Mouse (Mus musculus) liver, embryonic 14.5 days (tissue): ENCODE data around the gene Dock11. TPM values are rescaled to one million over a fixed set of nuclear protein-coding genes. Genes with fewer than 3 reads are reported as not detected.

Experiments used
- ATAC-seq: fragments of 200-750 bp; cut with Nextera tagmentation; 2 replicates; pipeline ENCODE4 v1.8.0; 2017; ENCODE audit warnings: moderate number of reproducible peaks, mild to moderate bottlenecking, moderate library complexity; ENCODE audit not compliant: insufficient read depth
- DNase-seq, 3 experiments: peaks; one replicate each; pipeline ENCODE4 v3.0.0-alpha.2; 2012 to 2013; ENCODE audit warnings: low read depth in 3 of 3, low spot score in 3 of 3
- H3K27ac ChIP-seq: fragments of 300-500 bp; sonication (generic); 2 replicates; pipeline ENCODE4 v1.5.1; 2014; ENCODE audit warnings: moderate library complexity, mild to moderate bottlenecking, control low read depth, inconsistent platforms
- H3K27me3 ChIP-seq: fragments of 300-500 bp; sonication (generic); 2 replicates; pipeline ENCODE4 v1.6.1; 2014; ENCODE audit warnings: mild to moderate bottlenecking, low read length, moderate library complexity; ENCODE audit not compliant: control insufficient read depth, insufficient read depth
- H3K36me3 ChIP-seq: fragments of 300-500 bp; sonication (generic); replicated peaks from 2 replicates; pipeline ENCODE4 v1.6.1; 2014; ENCODE audit warnings: low read depth; ENCODE audit not compliant: control insufficient read depth, insufficient read depth
- H3K4me1 ChIP-seq, 2 experiments: fragments of 200-500 bp in 1 of 2; fragments of 300-500 bp in 1 of 2; sonication (generic) in 1 of 2; replicated peaks; 2 replicates each; pipeline ENCODE4 v1.6.1; 2012 to 2014; ENCODE audit warnings: antibody characterized with exemption in 1 of 2, inconsistent platforms in 1 of 2, low read length in 1 of 2; ENCODE audit not compliant: control insufficient read depth in 2 of 2, insufficient read depth in 2 of 2
- H3K4me2 ChIP-seq: fragments of 300-500 bp; sonication (generic); 2 replicates; pipeline ENCODE4 v1.6.1; 2014; ENCODE audit warnings: low read depth, mild to moderate bottlenecking, control low read depth, moderate library complexity
- H3K4me3 ChIP-seq, 2 experiments: fragments of 200-500 bp in 1 of 2; fragments of 300-500 bp in 1 of 2; sonication (generic) in 1 of 2; 2 replicates each; pipeline ENCODE4 v1.5.1; 2012 to 2014; ENCODE audit warnings: low read depth in 2 of 2, low read length in 2 of 2, mild to moderate bottlenecking in 2 of 2, control low read depth in 1 of 2, inconsistent platforms in 1 of 2, moderate library complexity in 1 of 2; ENCODE audit not compliant: insufficient read depth in 1 of 2
- H3K9ac ChIP-seq: fragments of 300-500 bp; sonication (generic); replicated peaks from 2 replicates; pipeline ENCODE4 v1.6.1; 2014; ENCODE audit warnings: mild to moderate bottlenecking, control low read depth, moderate library complexity
- H3K9me3 ChIP-seq: fragments of 300-500 bp; sonication (generic); 2 replicates; pipeline ENCODE4 v1.6.1; 2016; ENCODE audit warnings: low read length, mixed read lengths; ENCODE audit not compliant: control insufficient read depth
- CTCF ChIP-seq: IDR thresholded peaks from 2 replicates; pipeline ENCODE4 v1.5.1; 2016; ENCODE audit warnings: antibody characterized with exemption, low read depth, control low read depth
- EP300 ChIP-seq: IDR thresholded peaks from 2 replicates; pipeline ENCODE4 v1.6.1; 2016; ENCODE audit warnings: antibody characterized with exemption, low read depth
- WGBS: fragments of 180-500 bp; shearing (Covaris S2); extraction: QIAGEN DNeasy Blood & Tissue Kit; methylation state at CpG from one replicate; pipeline ENCODE4 v1.1.7; 2014; ENCODE audit not compliant: insufficient replicate concordance; 5-methylcytosine and 5-hydroxymethylcytosine counted together
- polyA plus RNA-seq, 2 experiments: library from polyadenylated mRNA; depleted of rRNA in 1 of 2; stranded (reverse) in 1 of 2; unstranded in 1 of 2; fragments of >200 nt; fragmentation: Nextera tagmentation in 1 of 2; extraction: Ambion mirVana in 1 of 2; gene quantifications; 2 replicates each; pipeline versions ENCODE4 v1.2.1 to v1.2.3; 2012 to 2014

The Dock11 gene
- polyA plus RNA-seq, 2 experiments = 1.9 to 2.1 TPM

GRCm38 (mm10) chrX:36045731-36046130 lies 157.1 kb downstream of the Dock11 start:
- ATAC-seq (no peak), DNase-seq (no peak)
- H3K27me3 ChIP-seq = no peaks in the 10 kb centered on the region
- no peaks in the 10 kb centered on the region for H3K4me1 ChIP-seq
- TF ChIP-seq EP300 (no peak), CTCF (no peak)
- H3K9me3 ChIP-seq = no peaks in the 10 kb centered on the region
- H3K36me3 ChIP-seq = no peaks in the 10 kb centered on the region
- no peak overlapping the region for H3K27ac ChIP-seq
- H3K4me2 ChIP-seq = no peak overlapping the region
- H3K9ac ChIP-seq = no peak overlapping the region
- H3K4me3 ChIP-seq = no peak overlapping the region
- whole genome bisulfite sequencing = 52% methylated on average over 4 of the region's 4 CpGs

- no peaks in the 10 kb centered on the region for H3K27me3 ChIP-seq
- no peaks in the 10 kb centered on the region for H3K9me3 ChIP-seq
- ATAC-seq (no peak), DNase-seq (no peak)
- no peaks in the 10 kb centered on the region for H3K36me3 ChIP-seq
- WGBS = 67% methylated on average over 1 of the region's 1 CpGs
- H3K4me3 ChIP-seq = no peak overlapping the region
- no peaks in the 10 kb centered on the region for H3K4me1 ChIP-seq
- H3K27ac ChIP-seq = no peak overlapping the region
- H3K9ac ChIP-seq = no peak overlapping the region
- no peak overlapping the region for H3K4me2 ChIP-seq
- TF ChIP-seq EP300 (no peak), CTCF (no peak)
Observed at GRCm38 (mm10) chrX:36047451-36047850, 158.8 kb downstream of the Dock11 start.

GRCm38 (mm10) chrX:36050312-36050711 lies 161.7 kb downstream of the Dock11 start:
- H3K4me3 ChIP-seq = no peak overlapping the region
- no peak overlapping the region for H3K4me2 ChIP-seq
- H3K36me3 ChIP-seq = no peaks in the 10 kb centered on the region
- H3K9ac ChIP-seq = no peak overlapping the region
- no peak overlapping the region for H3K27ac ChIP-seq
- TF ChIP-seq EP300 (no peak), CTCF (no peak)
- no peaks in the 10 kb centered on the region for H3K27me3 ChIP-seq
- H3K9me3 ChIP-seq = no peaks in the 10 kb centered on the region
- no peak for ATAC-seq
- no peak for DNase-seq
- H3K4me1 ChIP-seq = no peaks in the 10 kb centered on the region

GRCm38 (mm10) chrX:36073997-36074396 lies 185.4 kb downstream of the Dock11 start:
- Histone ChIP-seq H3K36me3 (no peaks in the 10 kb centered on the region), H3K4me3 (no peak overlapping the region), H3K9ac (no peak overlapping the region), H3K4me2 (no peak overlapping the region), H3K4me1 (no peaks in the 10 kb centered on the region), H3K27ac (no peak overlapping the region), H3K27me3 (no peaks in the 10 kb centered on the region), H3K9me3 (no peaks in the 10 kb centered on the region)
- WGBS = 58% methylated on average over 2 of the region's 2 CpGs
- DNase-seq (no peak), ATAC-seq (no peak)
- no peak for TF ChIP-seq EP300

GRCm38 (mm10) chrX:36077164-36077563 lies 188.5 kb downstream of the Dock11 start:
- no peak overlapping the region for H3K27ac ChIP-seq
- ATAC-seq (no peak), DNase-seq (no peak)
- 46% methylated on average over 4 of the region's 4 CpGs for WGBS
- no peaks in the 10 kb centered on the region for H3K4me1 ChIP-seq
- no peaks in the 10 kb centered on the region for H3K9me3 ChIP-seq
- no peak overlapping the region for H3K4me3 ChIP-seq
- no peaks in the 10 kb centered on the region for H3K36me3 ChIP-seq
- no peak overlapping the region for H3K4me2 ChIP-seq
- no peaks in the 10 kb centered on the region for H3K27me3 ChIP-seq
- TF ChIP-seq EP300 (no peak), CTCF (no peak)
- H3K9ac ChIP-seq = no peak overlapping the region
